Mouse (Mus musculus) neutrophil, adult 65 days (primary cell): ENCODE results near the gene Adtrp. TPM values are rescaled to one million over a fixed set of nuclear protein-coding genes. Genes with fewer than 3 reads are reported as not detected.

Experiments
- total RNA-seq: library from RNA; stranded (reverse); gene quantifications from 2 replicates; pipeline ENCODE4 v1.2.4, GENCODE M21; 2023

Gene Adtrp
- total RNA-seq: 10.9 and 12.8 TPM in 2 replicates

DNA sequence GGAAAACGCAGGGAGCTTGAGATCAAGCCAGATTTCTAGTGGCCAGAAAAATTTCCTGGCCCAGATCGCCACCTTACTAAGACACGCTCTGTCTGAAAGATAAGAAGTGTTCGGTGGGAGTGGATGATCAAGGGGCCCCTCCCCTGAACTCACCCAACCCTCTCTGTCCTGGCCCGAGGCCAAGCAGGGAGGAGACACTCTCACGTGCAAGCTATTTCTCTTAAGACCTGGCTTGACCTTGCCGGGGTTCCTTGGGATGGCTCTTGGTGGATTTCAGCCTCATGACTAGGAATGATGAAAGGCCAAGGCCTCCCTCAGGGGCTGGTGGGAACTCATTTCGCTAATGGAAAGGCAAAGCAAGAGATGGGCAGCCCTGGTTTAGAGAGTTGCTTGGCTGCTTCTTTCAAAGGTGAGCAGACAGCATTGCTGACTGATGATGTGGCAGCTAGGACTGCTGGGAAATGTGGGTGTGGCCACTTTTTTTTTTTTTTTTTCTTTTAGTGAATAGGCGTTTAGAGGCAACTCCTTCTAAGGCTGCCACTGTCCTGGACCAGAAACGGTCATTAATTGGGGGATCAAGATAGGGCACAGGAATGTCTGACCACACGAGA lies at the start of gene Adtrp:
Gene Adtrp, minus strand, starts transcription at position 169 of the 611 bp plus-strand sequence.

Other genes with a start within 250 kb of the Adtrp start
- gene Tmem170b, start 241.8 kb downstream of the Adtrp start, total RNA-seq: 61.8 and 99.1 TPM in 2 replicates
- gene Hivep1, start 204.3 kb upstream of the Adtrp start, total RNA-seq: 52.0 and 73.5 TPM in 2 replicates